Mouse (Mus musculus) left cerebral cortex, postnatal 4 days (tissue): ENCODE measurements at regions not wholly inside any gene's neighbourhood (a gene's known extent, or its start where the extent isn't known, plus 50 kb on each side); places are given as distances from the start of the nearest gene placed in this dataset.

Experiments used
- DNase-seq: peaks from one replicate; pipeline ENCODE4 v3.0.0-alpha.2; 2022
- intact Hi-C: fragments of 180-260 bp; cut with DNase I; formaldehyde crosslinking; loops from one replicate; pipeline ENCODE4 v1.15.1; 2025

- DNase-seq, result peak; percentile 40
- intact Hi-C loops, result no loop called here
Observed at GRCm38 (mm10) chr3:74787741-74788140, 377.1 kb downstream of the Zbbx start.

GRCm38 (mm10) chr3:74778337-74778736, 386.5 kb downstream of the Zbbx start:
- no peak for DNase-seq
- intact Hi-C loops, result no loop called here

GRCm38 (mm10) chr3:74742123-74742522, 422.7 kb downstream of the Zbbx start:
- no peak for DNase-seq
- intact Hi-C loops, result no loop called here

GRCm38 (mm10) chr3:74739718-74740117, 425.1 kb downstream of the Zbbx start:
- intact Hi-C loops, result no loop called here
- no peak for DNase-seq
